Mouse (Mus musculus) intestine, postnatal 0 days (tissue): ENCODE results near the gene Utp14b. TPM values are rescaled to one million over a fixed set of nuclear protein-coding genes. Genes with fewer than 3 reads are reported as not detected.

ENCODE experiments used
- ATAC-seq: fragments of 200-750 bp; cut with Nextera tagmentation; 2 replicates; pipeline ENCODE4 v1.8.0; 2017; ENCODE audit warnings: mild to moderate bottlenecking, moderate TSS enrichment, moderate library complexity
- H3K27ac ChIP-seq: fragments of 300-500 bp; sonication (generic); 2 replicates; pipeline ENCODE4 v1.5.1; 2014; ENCODE audit warnings: mild to moderate bottlenecking, low read depth, low read length, moderate library complexity
- H3K27me3 ChIP-seq: fragments of 300-500 bp; sonication (generic); replicated peaks from 2 replicates; pipeline ENCODE4 v1.6.1; 2014; ENCODE audit warnings: low read length, mixed read lengths; ENCODE audit not compliant: control insufficient read depth, insufficient read depth
- H3K36me3 ChIP-seq: fragments of 300-500 bp; sonication (generic); 2 replicates; pipeline ENCODE4 v1.6.1; 2014; ENCODE audit warnings: mild to moderate bottlenecking, moderate library complexity; ENCODE audit not compliant: control insufficient read depth, insufficient read depth
- H3K4me1 ChIP-seq: fragments of 300-500 bp; sonication (generic); replicated peaks from 2 replicates; pipeline ENCODE4 v1.6.1; 2014; ENCODE audit warnings: antibody characterized with exemption, low read length, mixed read lengths; ENCODE audit not compliant: control insufficient read depth, insufficient read depth
- H3K4me2 ChIP-seq: fragments of 300-500 bp; sonication (generic); replicated peaks from 2 replicates; pipeline ENCODE4 v1.6.1; 2014; ENCODE audit warnings: low read depth, mild to moderate bottlenecking, moderate library complexity
- H3K4me3 ChIP-seq: fragments of 300-500 bp; sonication (generic); 2 replicates; pipeline ENCODE4 v1.5.1; 2014; ENCODE audit warnings: low read depth, low read length
- H3K9ac ChIP-seq: fragments of 300-500 bp; sonication (generic); 2 replicates; pipeline ENCODE4 v1.6.1; 2014; ENCODE audit warnings: mild to moderate bottlenecking, low read depth, low read length
- H3K9me3 ChIP-seq: fragments of 300-500 bp; sonication (generic); 2 replicates; pipeline ENCODE4 v1.6.1; 2016; ENCODE audit warnings: mixed run types; ENCODE audit not compliant: control insufficient read depth
- CTCF ChIP-seq: sonication (generic); IDR thresholded peaks from 2 replicates; pipeline ENCODE4 v1.5.1; 2016; ENCODE audit warnings: low read depth, mild to moderate bottlenecking, control low read depth, antibody characterized with exemption, moderate library complexity
- WGBS: fragments of 180-500 bp; shearing (Covaris S2); extraction: QIAGEN DNeasy Blood & Tissue Kit; methylation state at CpG from one replicate; pipeline ENCODE4 v1.1.7; 2014; 5-methylcytosine and 5-hydroxymethylcytosine counted together
- polyA plus RNA-seq: library from polyadenylated mRNA; unstranded; fragments of >200 nt; fragmentation: Nextera tagmentation; extraction: Ambion mirVana; gene quantifications from 2 replicates; pipeline ENCODE4 v1.2.1, GENCODE M21; 2015

The Utp14b gene
- polyA plus RNA-seq, 1 experiment from 2014 or later = 5.1 TPM

- no peak overlapping the region for H3K9ac ChIP-seq
- H3K9me3 ChIP-seq = no peaks in the 10 kb centered on the region
- H3K4me2 ChIP-seq = no peak overlapping the region
- H3K36me3 ChIP-seq = peaks cover 8% of the 10 kb centered on the region
- TF ChIP-seq CTCF = no peak
- H3K27ac ChIP-seq = no peak overlapping the region
- H3K4me3 ChIP-seq = no peak overlapping the region
- no peak for ATAC-seq
- H3K27me3 ChIP-seq = no peaks in the 10 kb centered on the region
- no peaks in the 10 kb centered on the region for H3K4me1 ChIP-seq
These were observed 52.2 kb downstream of the Utp14b start for GRCm38 (mm10) chr1:78710026-78710425.

GRCm38 (mm10) chr1:78710613-78711329 is 52.9 kb downstream of the Utp14b start:
- no peak for ATAC-seq
- Histone ChIP-seq H3K9me3 (no peaks in the 10 kb centered on the region), H3K4me3 (no peak overlapping the region), H3K4me2 (no peak overlapping the region), H3K27ac (no peak overlapping the region), H3K9ac (no peak overlapping the region), H3K4me1 (no peaks in the 10 kb centered on the region), H3K36me3 (peaks cover under 1% of the 10 kb centered on the region; the same call in 1 of the 2 replicates), H3K27me3 (no peaks in the 10 kb centered on the region)
- no peak for TF ChIP-seq CTCF
- WGBS = 80% methylated on average over 5 of the region's 5 CpGs

Other genes with a start within 250 kb of the Utp14b start
- 59.2 and 61.5 TPM in 2 replicates for gene Farsb, start 169.1 kb upstream of the Utp14b start, polyA plus RNA-seq
- gene Mogat1, start 147.0 kb upstream of the Utp14b start, polyA plus RNA-seq = 0.44 and 0.98 TPM in 2 replicates
- 3.6 and 5.6 TPM in 2 replicates for gene BC035947, start 145.9 kb upstream of the Utp14b start, polyA plus RNA-seq
- 75.2 and 76.0 TPM in 2 replicates for gene Acsl3, start 213 bp upstream of the Utp14b start, polyA plus RNA-seq
- 5.6 and 5.9 TPM in 2 replicates for gene Kcne4, start 158.7 kb downstream of the Utp14b start, polyA plus RNA-seq